Mouse (Mus musculus): ENCODE measurements around the gene Smad6. TPM values are rescaled to one million over a fixed set of nuclear protein-coding genes. Genes with fewer than 3 reads are reported as not detected.

The Smad6 gene
- polyA plus RNA-seq, 1 experiment: 34.5 TPM

DNA sequence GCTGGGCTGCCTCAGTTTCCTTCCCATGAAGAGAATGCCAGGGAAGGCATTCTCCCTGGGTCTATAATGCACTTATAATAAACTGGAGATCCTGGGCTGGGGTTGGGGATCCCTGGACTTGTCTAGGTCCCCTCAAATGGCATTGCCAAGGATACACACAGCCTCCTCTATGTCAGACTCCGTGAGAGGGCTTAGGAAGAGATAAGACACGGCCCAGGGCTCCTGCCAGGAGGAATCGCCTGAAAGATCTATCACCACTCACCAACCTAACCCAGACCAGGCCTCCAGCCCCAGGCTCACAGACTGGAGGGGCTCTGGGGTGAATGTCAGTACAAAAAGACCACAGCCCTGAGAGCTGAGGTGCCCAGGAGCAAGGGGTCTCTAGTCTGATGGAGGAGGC lies 102.2 kb downstream of the Smad6 start:
- Histone ChIP-seq H3K4me3 (ENCODE audit: control insufficient read depth, low read depth, low read length) (no peak overlapping the region), H3K36me3 (ENCODE audit: control insufficient read depth, insufficient read depth, low read length) (no peaks in the 10 kb centered on the region), H3K27me3 (ENCODE audit: control insufficient read depth, insufficient read depth, low read length) (no peaks in the 10 kb centered on the region), H3K27ac (ENCODE audit: control insufficient read depth, insufficient read depth, low read depth, low read length) (no peak overlapping the region), H3K4me1 (ENCODE audit: control insufficient read depth, insufficient read depth, low read length) (no peaks in the 10 kb centered on the region)
- TF ChIP-seq CTCF (IDR thresholded peaks at IDR 0.05; ENCODE audit: control insufficient read depth, insufficient read depth, insufficient replicate concordance, low read depth, low read length) (no peak), POLR2A (IDR thresholded peaks at IDR 0.05; ENCODE audit: control insufficient read depth, low read depth, low read length) (no peak)

DNA sequence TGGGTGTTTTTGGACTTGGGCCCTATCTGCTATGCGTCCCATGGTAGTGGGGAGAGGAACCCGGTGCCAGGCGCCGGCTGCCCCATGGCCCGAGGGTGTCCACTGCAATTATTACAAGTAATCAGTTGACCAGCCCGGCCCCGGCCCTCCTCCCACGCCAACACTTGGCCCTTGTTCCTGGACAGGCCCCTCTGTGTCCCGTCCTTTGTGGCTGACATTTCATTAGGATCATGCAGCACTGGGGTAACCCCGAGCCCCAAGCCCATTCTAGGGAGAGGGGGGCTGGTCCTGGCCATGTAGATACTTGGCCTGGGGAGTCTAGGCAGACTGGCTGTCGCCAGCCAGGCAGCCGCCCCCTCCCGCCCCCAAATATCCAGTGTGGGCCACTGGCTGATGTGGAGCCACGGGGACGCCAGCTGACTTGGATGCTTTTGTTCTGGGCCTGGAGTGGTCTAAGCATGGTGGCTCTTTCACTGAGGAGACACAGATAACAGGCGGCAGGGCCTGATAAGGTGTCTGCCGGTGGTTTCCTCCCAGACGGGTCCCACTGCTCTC lies 102.8 kb downstream of the Smad6 start:
- Histone ChIP-seq H3K4me1 (ENCODE audit: control insufficient read depth, insufficient read depth, low read length) (no peaks in the 10 kb centered on the region), H3K36me3 (ENCODE audit: control insufficient read depth, insufficient read depth, low read length) (no peaks in the 10 kb centered on the region), H3K27me3 (ENCODE audit: control insufficient read depth, insufficient read depth, low read length) (no peaks in the 10 kb centered on the region), H3K27ac (ENCODE audit: control insufficient read depth, insufficient read depth, low read depth, low read length) (no peak overlapping the region), H3K4me3 (ENCODE audit: control insufficient read depth, low read depth, low read length) (no peak overlapping the region)
- no peak for TF ChIP-seq CTCF (IDR thresholded peaks at IDR 0.05; ENCODE audit: control insufficient read depth, insufficient read depth, insufficient replicate concordance, low read depth, low read length)
- no peak for TF ChIP-seq POLR2A (IDR thresholded peaks at IDR 0.05; ENCODE audit: control insufficient read depth, low read depth, low read length)

DNA sequence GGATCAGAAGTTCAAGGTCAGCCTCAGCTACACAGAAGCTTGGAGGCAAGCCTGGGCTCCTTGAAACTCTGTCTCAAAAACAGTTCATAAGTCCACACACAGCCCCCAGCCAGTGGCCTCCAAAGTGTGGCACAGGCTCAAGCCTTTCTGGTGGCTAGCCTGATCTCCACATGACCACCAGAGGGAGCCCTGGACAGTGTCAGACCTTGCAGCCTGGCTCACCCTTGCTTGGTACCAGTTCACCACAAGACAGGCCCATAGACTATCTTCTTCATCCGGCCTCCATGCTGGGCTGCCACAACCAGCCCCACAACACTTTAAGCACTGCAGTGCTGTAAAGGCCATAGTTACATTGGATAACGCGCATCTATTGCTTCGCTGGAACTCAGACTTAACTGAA lies 103.6 kb downstream of the Smad6 start:
- TF ChIP-seq CTCF (IDR thresholded peaks at IDR 0.05; ENCODE audit: control insufficient read depth, insufficient read depth, insufficient replicate concordance, low read depth, low read length) (peak; percentile 79; the same call in 1 of the 2 replicates), POLR2A (IDR thresholded peaks at IDR 0.05; ENCODE audit: control insufficient read depth, low read depth, low read length) (no peak)
- H3K36me3 ChIP-seq (ENCODE audit: control insufficient read depth, insufficient read depth, low read length): no peaks in the 10 kb centered on the region
- H3K27ac ChIP-seq (ENCODE audit: control insufficient read depth, insufficient read depth, low read depth, low read length): no peak overlapping the region
- H3K27me3 ChIP-seq (ENCODE audit: control insufficient read depth, insufficient read depth, low read length): no peaks in the 10 kb centered on the region
- H3K4me1 ChIP-seq (ENCODE audit: control insufficient read depth, insufficient read depth, low read length): no peaks in the 10 kb centered on the region
- H3K4me3 ChIP-seq (ENCODE audit: control insufficient read depth, low read depth, low read length): no peak overlapping the region

DNA sequence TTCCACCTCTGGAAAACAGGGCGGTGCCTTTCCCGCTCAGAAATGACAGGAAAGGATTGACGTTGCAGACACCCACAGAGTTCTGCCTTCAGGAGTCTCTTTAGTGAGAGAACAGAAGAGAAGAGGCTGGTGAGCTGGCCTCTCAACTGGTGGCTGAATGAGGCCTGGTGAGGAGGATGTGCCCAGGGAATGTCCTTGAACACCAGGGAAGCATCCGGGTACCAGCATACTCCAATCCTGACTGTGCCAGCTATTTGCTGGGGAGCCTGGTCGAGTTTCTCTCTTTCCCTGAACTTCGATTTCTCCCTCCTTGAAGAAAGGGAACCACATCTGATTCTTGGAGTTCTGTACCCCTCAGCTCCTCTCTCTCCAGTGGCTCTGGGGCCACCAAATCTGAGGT lies 105.4 kb downstream of the Smad6 start:
- H3K36me3 ChIP-seq (ENCODE audit: control insufficient read depth, insufficient read depth, low read length): no peaks in the 10 kb centered on the region
- no peaks in the 10 kb centered on the region for H3K4me1 ChIP-seq (ENCODE audit: control insufficient read depth, insufficient read depth, low read length)
- no peak overlapping the region for H3K27ac ChIP-seq (ENCODE audit: control insufficient read depth, insufficient read depth, low read depth, low read length)
- no peak overlapping the region for H3K4me3 ChIP-seq (ENCODE audit: control insufficient read depth, low read depth, low read length)
- TF ChIP-seq POLR2A (IDR thresholded peaks at IDR 0.05; ENCODE audit: control insufficient read depth, low read depth, low read length) (no peak), CTCF (IDR thresholded peaks at IDR 0.05; ENCODE audit: control insufficient read depth, insufficient read depth, insufficient replicate concordance, low read depth, low read length) (no peak)
- H3K27me3 ChIP-seq (ENCODE audit: control insufficient read depth, insufficient read depth, low read length): no peaks in the 10 kb centered on the region

DNA sequence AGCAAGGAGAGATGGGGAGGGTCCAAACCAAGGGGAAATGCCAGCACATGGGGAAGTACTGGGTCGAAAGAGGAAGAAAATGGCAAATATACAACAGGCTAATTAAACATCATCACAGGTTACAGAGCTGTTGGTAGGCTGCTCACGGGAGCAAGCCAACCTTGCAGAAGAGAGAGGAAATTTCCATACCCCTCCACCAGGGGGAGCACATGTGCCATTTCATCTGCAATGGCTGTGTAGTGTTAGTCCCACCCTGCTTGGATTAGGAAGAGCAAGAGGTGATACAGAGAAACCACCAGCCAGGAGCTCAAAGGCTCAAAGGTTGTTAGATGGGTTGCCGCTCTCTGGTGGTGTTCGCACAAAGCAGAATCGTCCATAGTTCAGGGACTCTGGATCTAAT lies 105.9 kb downstream of the Smad6 start:
- TF ChIP-seq CTCF (IDR thresholded peaks at IDR 0.05; ENCODE audit: control insufficient read depth, insufficient read depth, insufficient replicate concordance, low read depth, low read length) (peak; percentile 74; the same call in 1 of the 2 replicates), POLR2A (IDR thresholded peaks at IDR 0.05; ENCODE audit: control insufficient read depth, low read depth, low read length) (no peak)
- Histone ChIP-seq H3K27me3 (ENCODE audit: control insufficient read depth, insufficient read depth, low read length) (no peaks in the 10 kb centered on the region), H3K4me3 (ENCODE audit: control insufficient read depth, low read depth, low read length) (no peak overlapping the region), H3K4me1 (ENCODE audit: control insufficient read depth, insufficient read depth, low read length) (no peaks in the 10 kb centered on the region), H3K27ac (ENCODE audit: control insufficient read depth, insufficient read depth, low read depth, low read length) (no peak overlapping the region), H3K36me3 (ENCODE audit: control insufficient read depth, insufficient read depth, low read length) (no peaks in the 10 kb centered on the region)

DNA sequence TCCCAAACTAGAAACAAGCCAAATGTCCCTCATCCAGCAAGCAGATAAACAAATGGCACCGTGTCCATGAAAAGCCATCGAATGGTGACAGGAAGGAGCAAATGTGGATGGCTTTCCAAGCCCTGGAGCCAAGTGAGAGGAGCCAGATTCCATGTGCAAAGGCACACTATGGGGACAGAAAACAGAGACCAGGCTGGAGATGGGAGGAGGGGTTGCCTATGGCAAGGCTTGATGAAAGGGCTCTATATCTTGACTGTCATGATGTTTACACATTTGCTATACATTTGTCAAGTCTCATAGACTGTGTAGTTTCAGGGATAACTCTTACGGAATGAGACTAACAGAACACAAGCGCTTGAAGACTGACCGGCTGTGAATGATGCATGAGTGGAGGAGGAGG lies 106.9 kb downstream of the Smad6 start:
- H3K27me3 ChIP-seq (ENCODE audit: control insufficient read depth, insufficient read depth, low read length): no peaks in the 10 kb centered on the region
- H3K4me3 ChIP-seq (ENCODE audit: control insufficient read depth, low read depth, low read length): no peak overlapping the region
- no peaks in the 10 kb centered on the region for H3K36me3 ChIP-seq (ENCODE audit: control insufficient read depth, insufficient read depth, low read length)
- no peaks in the 10 kb centered on the region for H3K4me1 ChIP-seq (ENCODE audit: control insufficient read depth, insufficient read depth, low read length)
- H3K27ac ChIP-seq (ENCODE audit: control insufficient read depth, insufficient read depth, low read depth, low read length): no peak overlapping the region
- TF ChIP-seq POLR2A (IDR thresholded peaks at IDR 0.05; ENCODE audit: control insufficient read depth, low read depth, low read length) (no peak), CTCF (IDR thresholded peaks at IDR 0.05; ENCODE audit: control insufficient read depth, insufficient read depth, insufficient replicate concordance, low read depth, low read length) (no peak)

DNA sequence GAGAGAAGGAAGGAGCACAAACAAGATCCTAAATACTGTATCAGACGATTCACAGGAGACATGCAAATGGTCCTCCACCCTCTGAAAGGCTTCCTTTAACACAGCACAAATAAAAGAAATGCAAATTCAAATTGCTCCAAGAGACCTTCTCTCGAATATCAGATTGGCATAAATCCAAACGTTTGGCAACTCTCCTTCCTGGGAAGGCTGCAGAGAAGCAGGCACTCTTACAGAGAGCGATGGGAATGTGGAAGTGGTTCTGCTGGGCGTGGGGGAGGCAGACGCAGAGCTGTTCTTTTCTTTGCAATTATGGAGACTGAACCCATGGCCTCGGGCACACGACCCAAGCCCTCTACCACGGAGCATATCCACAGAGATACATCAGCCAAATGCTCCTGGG lies 109.8 kb downstream of the Smad6 start:
- H3K36me3 ChIP-seq (ENCODE audit: control insufficient read depth, insufficient read depth, low read length): no peaks in the 10 kb centered on the region
- H3K4me3 ChIP-seq (ENCODE audit: control insufficient read depth, low read depth, low read length): no peak overlapping the region
- H3K27me3 ChIP-seq (ENCODE audit: control insufficient read depth, insufficient read depth, low read length): no peaks in the 10 kb centered on the region
- no peak overlapping the region for H3K27ac ChIP-seq (ENCODE audit: control insufficient read depth, insufficient read depth, low read depth, low read length)
- H3K4me1 ChIP-seq (ENCODE audit: control insufficient read depth, insufficient read depth, low read length): no peaks in the 10 kb centered on the region
- TF ChIP-seq POLR2A (IDR thresholded peaks at IDR 0.05; ENCODE audit: control insufficient read depth, low read depth, low read length) (no peak), CTCF (IDR thresholded peaks at IDR 0.05; ENCODE audit: control insufficient read depth, insufficient read depth, insufficient replicate concordance, low read depth, low read length) (no peak)

DNA sequence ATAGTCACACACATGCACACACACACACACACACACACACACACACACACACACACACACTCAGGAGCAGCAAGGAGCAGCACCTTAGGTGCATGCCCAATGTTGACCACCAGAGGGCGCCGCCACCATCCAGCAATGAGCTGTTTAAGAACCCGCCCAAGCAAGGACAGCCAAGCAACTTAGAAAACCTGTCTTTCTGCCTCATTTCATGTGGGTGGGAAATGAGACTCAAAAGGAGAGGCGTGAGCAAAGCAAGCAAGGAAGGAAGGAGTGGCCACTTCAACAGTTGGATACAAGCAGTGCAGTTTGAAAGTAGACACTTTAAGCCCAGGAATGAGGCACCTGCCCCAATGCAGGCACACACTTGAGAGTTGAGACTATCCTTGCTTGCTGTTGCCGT lies 112.2 kb downstream of the Smad6 start:
- no peak overlapping the region for H3K27ac ChIP-seq (ENCODE audit: control insufficient read depth, insufficient read depth, low read depth, low read length)

More for the DNA sequence above, 112.2 kb downstream of the Smad6 start:
- Histone ChIP-seq H3K27me3 (ENCODE audit: control insufficient read depth, insufficient read depth, low read length) (no peaks in the 10 kb centered on the region), H3K4me3 (ENCODE audit: control insufficient read depth, low read depth, low read length) (no peak overlapping the region), H3K4me1 (ENCODE audit: control insufficient read depth, insufficient read depth, low read length) (no peaks in the 10 kb centered on the region), H3K36me3 (ENCODE audit: control insufficient read depth, insufficient read depth, low read length) (no peaks in the 10 kb centered on the region)
- TF ChIP-seq CTCF (IDR thresholded peaks at IDR 0.05; ENCODE audit: control insufficient read depth, insufficient read depth, insufficient replicate concordance, low read depth, low read length) (peak; percentile 98), POLR2A (IDR thresholded peaks at IDR 0.05; ENCODE audit: control insufficient read depth, low read depth, low read length) (no peak)

All from testis, adult 2 months (tissue).